Mouse (Mus musculus): ENCODE measurements around the gene Trdmt1. TPM values are rescaled to one million over a fixed set of nuclear protein-coding genes. Genes with fewer than 3 reads are reported as not detected.

The Trdmt1 gene
- polyA plus RNA-seq, 1 experiment from 2014 or later = 8.0 TPM

DNA sequence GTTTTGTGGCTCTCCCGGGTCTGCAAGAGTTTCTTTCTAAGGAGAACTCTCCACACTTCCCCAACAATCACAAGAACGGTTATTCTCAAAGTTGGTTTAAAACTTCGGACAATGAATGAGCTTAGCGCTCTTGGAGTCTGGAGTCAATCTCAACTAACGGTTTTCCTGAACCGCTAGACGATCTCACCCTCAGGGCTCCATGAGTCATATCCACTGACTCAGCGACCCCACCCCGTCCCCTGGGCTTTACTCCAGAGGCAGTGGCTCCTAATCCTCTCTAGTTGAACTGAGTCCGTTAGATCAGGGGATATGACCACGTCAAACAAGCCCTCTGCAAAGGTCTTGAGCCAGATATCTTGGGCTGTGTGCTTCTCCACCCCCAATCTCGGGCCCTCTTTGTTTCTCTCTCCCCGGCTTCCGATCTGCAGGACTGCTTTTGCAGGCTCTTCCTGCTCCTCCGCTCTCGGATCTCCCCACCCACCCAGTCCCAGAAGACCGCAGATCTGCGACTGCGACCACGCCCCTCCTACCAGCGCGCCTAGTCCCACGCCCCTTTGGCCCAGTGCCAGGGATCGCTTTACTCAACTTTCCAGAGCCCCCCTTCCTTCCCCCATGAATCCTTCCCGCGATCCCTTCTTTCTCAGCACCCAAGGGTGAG, 29.1 kb upstream of the Trdmt1 start, which contains the start of gene Vim:
TSS of gene Vim (plus strand) at position 520 of the 658 bp plus-strand sequence.
- peak within 1 kb of the TSS; percentile 94 for H3K27ac ChIP-seq
- H3K4me2 ChIP-seq (replicated peaks) = peak within 1 kb of the TSS; percentile 78
- H3K9me3 ChIP-seq = no peaks in the 10 kb centered on the region
- H3K36me3 ChIP-seq = peaks cover 10% of the 10 kb centered on the region
- no peaks in the 10 kb centered on the region for H3K27me3 ChIP-seq
- peak within 1 kb of the TSS; percentile 82 for H3K4me3 ChIP-seq (replicated peaks)
- ATAC-seq = peak; percentile 90
- 0% methylated on average over 26 of the region's 26 CpGs for WGBS
- peaks cover 44% of the 10 kb centered on the region for H3K4me1 ChIP-seq (replicated peaks)
- H3K9ac ChIP-seq (replicated peaks) = peak within 1 kb of the TSS; percentile 93

- peak overlapping the region; percentile 78 for H3K4me2 ChIP-seq (replicated peaks)
- peak overlapping the region; percentile 93 for H3K9ac ChIP-seq (replicated peaks)
- H3K27ac ChIP-seq = peak overlapping the region; percentile 94
- H3K27me3 ChIP-seq = no peaks in the 10 kb centered on the region
- H3K4me3 ChIP-seq (replicated peaks) = peak overlapping the region; percentile 82
- H3K36me3 ChIP-seq = peaks cover 4% of the 10 kb centered on the region; the same call in 1 of the 2 replicates
- 0 out of 2 replicates have a peak, but pooled peaks have one; percentile 0 for ATAC-seq
- H3K9me3 ChIP-seq = no peaks in the 10 kb centered on the region
- peaks cover 37% of the 10 kb centered on the region for H3K4me1 ChIP-seq (replicated peaks)
- 2% methylated on average over 12 of the region's 12 CpGs for WGBS
Observed at GRCm38 (mm10) chr2:13572647-13573407, 28.4 kb upstream of the Trdmt1 start.

- no peak overlapping the region for H3K9ac ChIP-seq (replicated peaks)
- H3K4me1 ChIP-seq (replicated peaks) = peaks cover 35% of the 10 kb centered on the region
- peak overlapping the region; percentile 94 for H3K27ac ChIP-seq
- no peaks in the 10 kb centered on the region for H3K9me3 ChIP-seq
- peaks cover under 1% of the 10 kb centered on the region; the same call in 1 of the 2 replicates for H3K36me3 ChIP-seq
- no peak for ATAC-seq
- H3K4me3 ChIP-seq (replicated peaks) = no peak overlapping the region
- H3K4me2 ChIP-seq (replicated peaks) = peak overlapping the region; percentile 78
- no peaks in the 10 kb centered on the region for H3K27me3 ChIP-seq
- WGBS = 2% methylated on average over 4 of the region's 4 CpGs
Observed at GRCm38 (mm10) chr2:13572101-13572553, 27.7 kb upstream of the Trdmt1 start.

GRCm38 (mm10) chr2:13570122-13570521, 25.7 kb upstream of the Trdmt1 start:
- WGBS = 82% methylated on average over 2 of the region's 2 CpGs
- Histone ChIP-seq H3K9ac (replicated peaks) (no peak overlapping the region), H3K9me3 (no peaks in the 10 kb centered on the region), H3K4me2 (replicated peaks) (no peak overlapping the region), H3K36me3 (no peaks in the 10 kb centered on the region), H3K4me1 (replicated peaks) (peaks cover 23% of the 10 kb centered on the region), H3K27me3 (no peaks in the 10 kb centered on the region), H3K4me3 (replicated peaks) (no peak overlapping the region), H3K27ac (no peak overlapping the region)
- no peak for ATAC-seq

DNA sequence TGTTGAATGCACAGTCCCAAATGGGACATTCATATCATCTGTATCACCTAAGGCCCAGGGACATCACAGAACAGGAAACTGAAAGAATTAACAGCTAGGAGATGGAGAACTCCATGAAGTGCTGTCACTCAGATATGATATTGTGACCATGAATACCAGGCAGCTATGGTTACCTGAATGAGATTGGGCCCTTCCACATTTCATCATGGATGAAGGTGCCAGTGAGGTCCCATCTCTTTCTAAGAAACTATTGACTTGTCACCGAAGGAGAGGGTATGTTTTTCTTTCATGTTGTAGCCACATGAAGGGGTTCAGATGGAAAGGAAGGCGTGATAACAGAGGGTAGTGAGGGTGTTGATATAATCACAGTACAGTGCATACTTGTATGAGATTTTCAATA, 15.9 kb upstream of the Trdmt1 start:
- Histone ChIP-seq H3K4me2 (replicated peaks) (no peak overlapping the region), H3K4me1 (replicated peaks) (no peaks in the 10 kb centered on the region), H3K9ac (replicated peaks) (no peak overlapping the region), H3K9me3 (no peaks in the 10 kb centered on the region), H3K36me3 (no peaks in the 10 kb centered on the region), H3K27me3 (no peaks in the 10 kb centered on the region), H3K4me3 (replicated peaks) (no peak overlapping the region), H3K27ac (no peak overlapping the region)
- 96% methylated on average over 2 of the region's 2 CpGs for WGBS
- no peak for ATAC-seq

DNA sequence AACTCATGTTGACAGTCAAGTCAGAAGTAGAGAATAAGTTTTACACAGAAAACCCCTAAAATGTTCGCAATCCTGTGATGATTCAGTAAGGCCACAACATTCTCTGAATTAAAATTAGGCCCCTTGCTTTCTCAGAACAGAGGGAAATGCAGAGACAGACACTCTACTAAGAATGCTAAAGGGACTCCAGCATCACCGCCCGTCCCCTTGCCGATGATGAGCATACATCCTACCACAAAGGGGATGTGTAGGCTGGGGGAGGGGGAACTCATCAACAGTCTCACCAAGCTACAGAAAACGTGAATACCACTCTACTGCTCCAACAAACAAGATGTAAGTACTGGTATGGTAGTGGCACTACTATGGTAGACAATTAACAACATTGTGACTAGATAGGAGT, 15.3 kb upstream of the Trdmt1 start:
- H3K9me3 ChIP-seq = no peaks in the 10 kb centered on the region
- H3K27me3 ChIP-seq = no peaks in the 10 kb centered on the region
- no peak for ATAC-seq
- 76% methylated on average over 5 of the region's 5 CpGs for WGBS
- H3K4me2 ChIP-seq (replicated peaks) = no peak overlapping the region
- no peak overlapping the region for H3K27ac ChIP-seq
- no peak overlapping the region for H3K9ac ChIP-seq (replicated peaks)
- no peaks in the 10 kb centered on the region for H3K36me3 ChIP-seq
- no peak overlapping the region for H3K4me3 ChIP-seq (replicated peaks)
- H3K4me1 ChIP-seq (replicated peaks) = no peaks in the 10 kb centered on the region

- no peak overlapping the region for H3K4me3 ChIP-seq (replicated peaks)
- no peaks in the 10 kb centered on the region for H3K9me3 ChIP-seq
- no peak overlapping the region for H3K27ac ChIP-seq
- no peak for ATAC-seq
- H3K9ac ChIP-seq (replicated peaks) = no peak overlapping the region
- 93% methylated on average over 5 of the region's 5 CpGs for WGBS
- no peaks in the 10 kb centered on the region for H3K4me1 ChIP-seq (replicated peaks)
- H3K4me2 ChIP-seq (replicated peaks) = no peak overlapping the region
- no peaks in the 10 kb centered on the region for H3K27me3 ChIP-seq
- no peaks in the 10 kb centered on the region for H3K36me3 ChIP-seq
Observed at GRCm38 (mm10) chr2:13559303-13559702, 14.8 kb upstream of the Trdmt1 start.

- H3K27ac ChIP-seq = no peak overlapping the region
- H3K9ac ChIP-seq (replicated peaks) = no peak overlapping the region
- ATAC-seq = no peak
- no peaks in the 10 kb centered on the region for H3K36me3 ChIP-seq
- 46% methylated on average over 5 of the region's 5 CpGs for WGBS
- H3K9me3 ChIP-seq = no peaks in the 10 kb centered on the region
- H3K27me3 ChIP-seq = no peaks in the 10 kb centered on the region
- no peaks in the 10 kb centered on the region for H3K4me1 ChIP-seq (replicated peaks)
- H3K4me2 ChIP-seq (replicated peaks) = no peak overlapping the region
- no peak overlapping the region for H3K4me3 ChIP-seq (replicated peaks)
Observed at GRCm38 (mm10) chr2:13558607-13559262, 14.3 kb upstream of the Trdmt1 start.

DNA sequence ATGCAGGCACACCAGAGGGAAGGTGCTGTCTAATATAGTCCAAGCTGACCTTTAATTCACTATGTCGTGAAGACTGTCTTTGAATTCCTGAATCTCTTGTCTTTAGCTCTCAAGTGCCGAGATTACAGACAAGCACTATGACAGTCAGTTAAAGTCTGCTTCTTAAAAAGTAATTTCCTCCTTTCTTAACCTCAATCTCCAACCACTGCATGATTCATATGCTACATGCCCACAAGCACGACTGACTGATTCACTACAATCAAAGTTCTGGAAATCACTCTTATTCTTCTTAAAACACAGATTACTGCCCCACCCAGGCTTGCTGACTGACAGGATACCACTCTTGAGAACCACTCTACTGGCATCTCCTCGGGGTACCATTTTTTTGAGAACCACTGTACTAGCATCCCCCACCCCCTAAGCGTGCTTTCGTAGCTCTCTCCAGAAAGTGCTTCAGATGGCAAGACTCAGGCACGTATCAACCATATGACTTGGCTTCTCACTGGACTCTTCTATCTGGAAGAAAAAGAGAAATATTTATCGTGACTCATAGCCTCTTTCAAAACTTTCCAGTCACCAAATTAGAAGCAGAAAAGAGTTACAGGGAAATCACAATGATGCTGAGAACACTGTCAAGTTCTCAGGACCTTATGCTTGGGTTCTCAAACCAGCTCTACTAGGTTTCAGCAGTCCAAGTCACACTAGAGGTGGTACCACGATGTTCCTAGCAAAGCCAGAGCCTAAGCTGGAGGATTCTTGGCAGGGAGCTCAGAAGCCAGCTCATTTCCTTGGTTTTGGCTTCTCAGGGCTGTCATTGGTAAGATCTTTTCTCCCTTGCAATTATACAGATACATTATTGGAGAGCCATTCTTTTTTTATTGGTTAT, 12.9 kb upstream of the Trdmt1 start:
- Histone ChIP-seq H3K4me1 (replicated peaks) (no peaks in the 10 kb centered on the region), H3K9me3 (no peaks in the 10 kb centered on the region), H3K9ac (replicated peaks) (no peak overlapping the region), H3K36me3 (no peaks in the 10 kb centered on the region), H3K27me3 (no peaks in the 10 kb centered on the region), H3K27ac (no peak overlapping the region), H3K4me3 (replicated peaks) (no peak overlapping the region), H3K4me2 (replicated peaks) (no peak overlapping the region)
- ATAC-seq = no peak
- 84% methylated on average over 9 of the region's 9 CpGs for WGBS

DNA sequence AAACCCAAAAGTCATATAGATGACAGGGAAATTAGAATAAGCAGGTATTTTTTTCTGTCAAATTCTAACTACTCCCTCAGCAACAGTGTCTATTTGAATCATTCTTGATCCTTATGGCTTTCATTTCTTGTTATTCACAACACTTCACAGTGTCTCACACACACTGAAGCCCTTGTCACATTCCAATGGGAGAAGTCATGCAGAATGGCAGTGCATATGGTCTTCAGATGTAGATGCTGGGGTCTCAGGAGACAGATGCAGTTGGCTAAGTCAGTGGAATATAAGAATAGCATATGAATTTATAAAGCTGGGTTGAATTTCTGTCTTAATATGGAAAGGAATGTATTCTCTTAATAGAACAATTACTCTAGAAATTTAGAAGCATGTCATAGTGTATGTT, 11.8 kb upstream of the Trdmt1 start:
- Histone ChIP-seq H3K9ac (replicated peaks) (no peak overlapping the region), H3K4me2 (replicated peaks) (no peak overlapping the region), H3K4me3 (replicated peaks) (no peak overlapping the region), H3K36me3 (no peaks in the 10 kb centered on the region), H3K27me3 (no peaks in the 10 kb centered on the region), H3K9me3 (no peaks in the 10 kb centered on the region), H3K4me1 (replicated peaks) (no peaks in the 10 kb centered on the region), H3K27ac (no peak overlapping the region)
- ATAC-seq = no peak

DNA sequence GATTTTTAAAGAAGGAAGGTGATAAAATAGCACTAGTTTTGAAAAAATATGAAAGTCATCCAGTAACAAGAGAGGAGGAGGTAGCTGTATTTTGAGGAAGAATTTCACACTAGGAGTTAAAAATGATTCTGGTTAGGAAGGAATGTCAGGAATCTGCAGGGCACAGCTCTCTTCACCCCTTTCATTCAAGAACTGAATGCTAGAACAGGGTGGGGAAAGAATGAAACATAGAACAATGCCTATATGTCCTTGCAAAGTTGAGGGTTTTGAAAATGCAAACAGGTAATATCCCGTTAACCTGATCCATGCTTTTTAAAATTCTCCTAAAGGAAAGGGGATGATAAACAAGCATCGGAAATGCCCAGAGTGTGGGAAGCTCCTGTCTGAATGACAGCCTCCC, 9.5 kb upstream of the Trdmt1 start:
- no peaks in the 10 kb centered on the region for H3K27me3 ChIP-seq
- WGBS = 64% methylated on average over 2 of the region's 2 CpGs
- no peak for ATAC-seq
- H3K36me3 ChIP-seq = no peaks in the 10 kb centered on the region
- H3K9me3 ChIP-seq = no peaks in the 10 kb centered on the region
- H3K4me2 ChIP-seq (replicated peaks) = no peak overlapping the region
- H3K4me3 ChIP-seq (replicated peaks) = no peak overlapping the region
- no peak overlapping the region for H3K9ac ChIP-seq (replicated peaks)
- H3K4me1 ChIP-seq (replicated peaks) = no peaks in the 10 kb centered on the region
- H3K27ac ChIP-seq = no peak overlapping the region

All from midbrain, embryonic 13.5 days (tissue).